15 mouse cellular contexts compared by ENCODE assay signal in the genomic region with DNA sequence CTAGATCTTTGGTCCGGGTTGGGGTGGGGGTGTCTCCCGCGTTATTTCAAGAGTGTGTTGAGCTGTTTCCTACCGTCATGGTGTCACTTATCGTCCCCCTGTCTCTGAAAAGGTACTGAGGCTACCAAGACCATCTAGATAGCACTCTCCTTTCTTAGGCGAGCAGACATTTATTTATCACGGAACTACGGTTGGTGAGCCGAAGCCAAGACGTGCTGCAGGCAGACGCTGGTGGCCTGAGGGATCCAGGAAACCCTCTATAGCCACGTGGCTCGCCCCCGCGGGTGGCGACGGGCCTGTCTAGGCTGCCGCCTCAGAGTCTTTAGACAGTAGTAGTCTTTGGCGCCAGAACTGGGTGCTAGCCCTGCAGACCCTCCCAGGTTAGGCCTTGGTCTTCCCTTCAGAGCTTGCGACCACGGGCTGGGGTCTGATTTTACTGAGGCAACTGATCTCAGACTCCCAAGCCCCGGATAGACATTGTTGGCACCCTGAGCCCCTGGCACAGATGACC. TPM values are rescaled to one million over a fixed set of nuclear protein-coding genes. Genes with fewer than 3 reads are reported as not detected.
DNase-seq lines count a peak whose midpoint lies in the region; ATAC-seq lines count a peak whose summit lies in the region.
"Had no signal": no experiment of that assay in that cellular context is flagged by ENCODE, and none has a peak within 500 bp of the region (broad histone marks: within the 10 kb centered on the region; RNA-seq: fewer than 3 reads in every experiment).

No protein-coding gene starts in this region.

- intact Hi-C loops in heart, postnatal 36 days (cut with DNase I) = loop anchor here (5.0 kb wide), 3 partner anchors 327 to 473 kb away; no protein-coding TSS in a partner anchor

- H3K9ac ChIP-seq in forebrain, embryonic 11.5 days (ENCODE audit: low read length) = 0 out of 2 replicates have a peak overlapping the region, but pooled peaks have one; percentile 1
- no peak overlapping the region for H3K9ac ChIP-seq in midbrain, embryonic 15.5 days
- no peak overlapping the region for H3K9ac ChIP-seq in intestine, embryonic 16.5 days (ENCODE audit: low read depth, low read length)
- H3K9ac ChIP-seq: heart, embryonic 15.5 days had no signal

- peaks cover 32% of the 10 kb centered on the region for H3K4me1 ChIP-seq in heart, embryonic 10.5 days
- H3K4me1 ChIP-seq in forebrain, embryonic 11.5 days (replicated peaks; ENCODE audit: control insufficient read depth, insufficient read depth, low read length) = peaks cover 26% of the 10 kb centered on the region; the same call in 1 of the 2 replicates
- peaks cover 36% of the 10 kb centered on the region for H3K4me1 ChIP-seq in midbrain, embryonic 15.5 days
- H3K4me1 ChIP-seq in intestine, embryonic 16.5 days (ENCODE audit: control insufficient read depth, insufficient read depth, low read length) = peaks cover 14% of the 10 kb centered on the region

- peak overlapping the region; percentile 25; the same call in 1 of the 2 replicates for H3K4me2 ChIP-seq in forebrain, embryonic 11.5 days (ENCODE audit: low read depth, low read length, severe bottlenecking)
- H3K4me2 ChIP-seq in midbrain, embryonic 15.5 days = peak overlapping the region; percentile 59
- no peak overlapping the region for H3K4me2 ChIP-seq in intestine, embryonic 16.5 days (ENCODE audit: low read depth, low read length)
- H3K4me2 ChIP-seq: liver, embryonic 11.5 days had no signal

- H3K9me3 ChIP-seq in heart, embryonic 10.5 days = no peaks in the 10 kb centered on the region
- H3K9me3 ChIP-seq in forebrain, embryonic 11.5 days (ENCODE audit: control insufficient read depth, low read length) = no peaks in the 10 kb centered on the region
- no peaks in the 10 kb centered on the region for H3K9me3 ChIP-seq in midbrain, embryonic 15.5 days
- no peaks in the 10 kb centered on the region for H3K9me3 ChIP-seq in intestine, embryonic 16.5 days (ENCODE audit: control insufficient read depth, low read length)
- H3K9me3 ChIP-seq: heart, embryonic 15.5 days had no signal

- no peak overlapping the region for H3K27ac ChIP-seq in heart, embryonic 10.5 days
- H3K27ac ChIP-seq in forebrain, embryonic 11.5 days (ENCODE audit: low read depth, low read length) = no peak overlapping the region
- H3K27ac ChIP-seq in midbrain, embryonic 15.5 days = peak overlapping the region; percentile 81
- no peak overlapping the region for H3K27ac ChIP-seq in intestine, embryonic 16.5 days (ENCODE audit: low read length)
- H3K27ac ChIP-seq: heart, embryonic 15.5 days had no signal

- peak; percentile 68 for DNase-seq in heart, adult 11 months
- DNase-seq in heart, embryonic 10.5 days (ENCODE audit: low spot score) = no peak
- DNase-seq in cerebellum, adult 11-12 months = peak; percentile 70
- DNase-seq in forebrain, embryonic 11.5 days (ENCODE audit: low spot score) = peak; percentile 64
- no peak for DNase-seq in heart, adult 9 months (ENCODE audit: low spot score in 2 of 2)
- no peak for DNase-seq in heart, postnatal 36 days
- DNase-seq: adrenal gland, postnatal 25 days; kidney, adult 9 months; thymus, postnatal 25 days had no signal

- WGBS in heart, embryonic 10.5 days = under 1% methylated on average over 22 of the region's 22 CpGs
- 0% methylated on average over 22 of the region's 22 CpGs for WGBS in forebrain, embryonic 11.5 days
- WGBS in midbrain, embryonic 15.5 days = 1% methylated on average over 22 of the region's 22 CpGs
- WGBS in intestine, embryonic 16.5 days = under 1% methylated on average over 22 of the region's 22 CpGs

- H3K4me3 ChIP-seq in heart, embryonic 10.5 days = no peak overlapping the region
- H3K4me3 ChIP-seq in forebrain, embryonic 11.5 days (ENCODE audit: low read depth, low read length) = peak overlapping the region; percentile 54; the same call in 1 of the 2 replicates
- peak overlapping the region; percentile 49 for H3K4me3 ChIP-seq in midbrain, embryonic 15.5 days
- no peak overlapping the region for H3K4me3 ChIP-seq in intestine, embryonic 16.5 days (ENCODE audit: low read length)

- no peak for ATAC-seq in forebrain, embryonic 11.5 days (replicated peaks; ENCODE audit: low FRiP score)
- no peak for ATAC-seq in midbrain, embryonic 15.5 days (replicated peaks)
- no peak for ATAC-seq in intestine, embryonic 16.5 days
- ATAC-seq: Patski had no signal

- no peaks in the 10 kb centered on the region for H3K36me3 ChIP-seq in heart, embryonic 10.5 days
- no peaks in the 10 kb centered on the region for H3K36me3 ChIP-seq in forebrain, embryonic 11.5 days (ENCODE audit: control insufficient read depth, insufficient read depth, low read length)
- H3K36me3 ChIP-seq in midbrain, embryonic 15.5 days (replicated peaks) = no peaks in the 10 kb centered on the region
- H3K36me3 ChIP-seq in intestine, embryonic 16.5 days (ENCODE audit: control insufficient read depth, insufficient read depth, low read length) = no peaks in the 10 kb centered on the region
- H3K36me3 ChIP-seq: heart, embryonic 15.5 days had no signal

- peaks cover 99% of the 10 kb centered on the region for H3K27me3 ChIP-seq in heart, embryonic 10.5 days (ENCODE audit: insufficient read depth, poor library complexity, severe bottlenecking)
- peaks cover 87% of the 10 kb centered on the region for H3K27me3 ChIP-seq in forebrain, embryonic 11.5 days (ENCODE audit: control insufficient read depth, insufficient read depth, low read length)
- peaks cover 47% of the 10 kb centered on the region for H3K27me3 ChIP-seq in midbrain, embryonic 15.5 days (replicated peaks)
- peaks cover 92% of the 10 kb centered on the region for H3K27me3 ChIP-seq in intestine, embryonic 16.5 days (replicated peaks; ENCODE audit: control insufficient read depth, insufficient read depth, low read length)

RNA-seq across cellular contexts. Expression of gene Barhl2, which starts 2.1 kb away (rescaled TPM):
- not detected in 2 replicates for polyA plus RNA-seq in heart, embryonic 10.5 days (2016; fragmentation: Nextera tagmentation; extraction: Ambion mirVana)
- polyA plus RNA-seq in forebrain, embryonic 11.5 days (2014; fragmentation: Nextera tagmentation; extraction: Ambion mirVana) = 7.0 and 7.9 TPM in 2 replicates
- 7.8 and 8.5 TPM in 2 replicates for polyA plus RNA-seq in midbrain, embryonic 15.5 days (2015; fragmentation: Nextera tagmentation; extraction: Ambion mirVana)
- not detected for total RNA-seq in heart, postnatal 36 days (2021)
- polyA plus RNA-seq in intestine, embryonic 16.5 days (2015; fragmentation: Nextera tagmentation; extraction: Ambion mirVana) = not detected in 2 replicates
- total RNA-seq: adrenal gland, postnatal 25 days had no signal
- polyA plus RNA-seq: heart, embryonic 15.5 days; liver, embryonic 11.5 days; Patski; spleen, adult 2 months had no signal

Comparison
In these comparisons a context has a peak if more than half of its experiments do, and no peak if none do; other contexts are left out.
1. DNase-seq: peak in heart, adult 11 months (single experiment), cerebellum, adult 11-12 months (single experiment) and forebrain, embryonic 11.5 days (single experiment); none in heart, embryonic 10.5 days (single experiment), heart, adult 9 months (0 of 2) and heart, postnatal 36 days (0 of 2).
2. H3K4me3 ChIP-seq: peak in forebrain, embryonic 11.5 days (single experiment) and midbrain, embryonic 15.5 days (single experiment); none in heart, embryonic 10.5 days (single experiment) and intestine, embryonic 16.5 days (single experiment).